Mouse (Mus musculus): ENCODE measurements around the gene Ankrd34c.

- TF ChIP-seq CTCF (IDR thresholded peaks at IDR 0.05; ENCODE audit: insufficient read depth, low read length) (no peak), POLR2A (IDR thresholded peaks at IDR 0.05; ENCODE audit: borderline replicate concordance, extremely low read depth, low read depth, low read length) (no peak)
Measured at GRCm38 (mm10) chr9:89757571-89757970, 19.3 kb upstream of the Ankrd34c start.

Measured in lung, adult 2 months (tissue).